Mouse (Mus musculus) lung, embryonic 14.5 days (tissue): ENCODE data around the gene Lalba. TPM values are rescaled to one million over a fixed set of nuclear protein-coding genes. Genes with fewer than 3 reads are reported as not detected.

Experiments
- ATAC-seq: fragments of 200-750 bp; cut with Nextera tagmentation; 2 replicates; pipeline ENCODE4 v1.8.0; 2017; ENCODE audit warnings: mild to moderate bottlenecking, moderate TSS enrichment, moderate library complexity; ENCODE audit not compliant: insufficient read depth
- DNase-seq: peaks from one replicate; pipeline ENCODE4 v3.0.0-alpha.2; 2015
- H3K27ac ChIP-seq: fragments of 300-500 bp; sonication (generic); 2 replicates; pipeline ENCODE4 v1.5.1; 2014; ENCODE audit warnings: low read depth, mild to moderate bottlenecking, moderate library complexity
- H3K27me3 ChIP-seq: fragments of 300-500 bp; sonication (generic); 2 replicates; pipeline ENCODE4 v1.6.1; 2014; ENCODE audit warnings: low read length, control low read depth; ENCODE audit not compliant: insufficient read depth
- H3K36me3 ChIP-seq: fragments of 300-500 bp; sonication (generic); 2 replicates; pipeline ENCODE4 v1.6.1; 2014; ENCODE audit warnings: control low read depth; ENCODE audit not compliant: insufficient read depth
- H3K4me1 ChIP-seq: fragments of 300-500 bp; sonication (generic); 2 replicates; pipeline ENCODE4 v1.6.1; 2014; ENCODE audit warnings: antibody characterized with exemption, control low read depth; ENCODE audit not compliant: insufficient read depth
- H3K4me2 ChIP-seq: fragments of 300-500 bp; sonication (generic); 2 replicates; pipeline ENCODE4 v1.6.1; 2014; ENCODE audit warnings: mild to moderate bottlenecking
- H3K4me3 ChIP-seq: fragments of 300-500 bp; sonication (generic); 2 replicates; pipeline ENCODE4 v1.5.1; 2014; ENCODE audit warnings: low read depth, low read length
- H3K9ac ChIP-seq: fragments of 300-500 bp; sonication (generic); 2 replicates; pipeline ENCODE4 v1.6.1; 2014
- H3K9me3 ChIP-seq: fragments of 300-500 bp; sonication (generic); 2 replicates; pipeline ENCODE4 v1.6.1; 2016; ENCODE audit warnings: low read depth, low read length, control low read depth
- CTCF ChIP-seq: IDR thresholded peaks from 2 replicates; pipeline ENCODE4 v1.5.1; 2016; ENCODE audit warnings: antibody characterized with exemption, low read depth
- WGBS: fragments of 180-500 bp; shearing (Covaris S2); extraction: QIAGEN DNeasy Blood & Tissue Kit; methylation state at CpG from one replicate; pipeline ENCODE4 v1.1.7; 2014; 5-methylcytosine and 5-hydroxymethylcytosine counted together
- polyA plus RNA-seq: library from polyadenylated mRNA; unstranded; fragments of >200 nt; fragmentation: Nextera tagmentation; extraction: Ambion mirVana; gene quantifications from 2 replicates; pipeline ENCODE4 v1.2.1, GENCODE M21; 2014

Lalba gene
- polyA plus RNA-seq, 1 experiment from 2014 or later = 0.50 TPM

DNA sequence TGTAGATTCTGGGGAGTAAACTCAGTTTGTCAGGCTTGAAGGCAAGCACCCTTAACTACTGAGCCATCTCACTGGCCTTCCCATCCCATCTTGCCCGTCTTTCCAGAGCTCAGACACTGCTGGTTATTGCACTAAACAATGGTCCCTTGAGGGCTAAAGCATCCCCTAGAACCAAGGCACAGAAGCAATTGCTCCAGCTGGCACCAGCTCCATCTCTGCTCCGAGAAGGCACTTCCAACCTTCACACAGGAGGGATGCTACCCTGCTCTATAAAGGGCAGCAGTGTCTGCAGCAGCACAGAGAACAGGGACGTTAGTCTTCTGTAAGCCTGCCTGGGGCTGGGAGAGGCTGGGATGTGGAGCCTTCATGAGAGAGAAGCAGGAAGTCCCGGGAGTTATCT, 9.6 kb upstream of the Lalba start, which contains the start of gene Olfr279:
Gene Olfr279 (plus strand): TSS at position 301 of the 400 bp plus-strand sequence.
- Histone ChIP-seq H3K9me3 (no peaks in the 10 kb centered on the region), H3K27me3 (no peaks in the 10 kb centered on the region), H3K36me3 (no peaks in the 10 kb centered on the region), H3K27ac (no peak within 1 kb of the TSS), H3K4me2 (no peak within 1 kb of the TSS), H3K4me1 (no peaks in the 10 kb centered on the region), H3K4me3 (no peak within 1 kb of the TSS), H3K9ac (no peak within 1 kb of the TSS)
- 60% methylated on average over 4 of the region's 4 CpGs for WGBS
- ATAC-seq (no peak), DNase-seq (no peak)
- TF ChIP-seq CTCF = no peak

DNA sequence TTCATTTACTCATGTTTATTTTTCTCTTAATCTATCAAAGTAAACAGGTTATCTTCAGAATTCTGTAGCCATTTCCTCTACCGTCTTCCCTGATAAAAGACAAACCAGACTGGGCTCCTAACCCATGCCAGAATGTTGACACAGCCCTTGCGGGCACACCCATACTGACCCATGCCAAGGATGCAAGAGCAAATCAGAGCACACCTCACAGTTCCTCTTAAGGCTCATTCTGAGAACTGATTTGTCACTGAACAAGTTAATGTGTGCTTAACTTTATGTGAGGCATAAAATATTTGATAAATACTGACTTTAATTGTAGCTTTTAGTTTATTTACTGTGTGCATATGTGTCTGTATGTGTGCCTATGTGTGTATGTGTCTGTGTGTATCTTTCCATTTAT, 8.8 kb upstream of the Lalba start:
- no peak overlapping the region for H3K27ac ChIP-seq
- H3K4me3 ChIP-seq = no peak overlapping the region
- no peak for TF ChIP-seq CTCF

DNA sequence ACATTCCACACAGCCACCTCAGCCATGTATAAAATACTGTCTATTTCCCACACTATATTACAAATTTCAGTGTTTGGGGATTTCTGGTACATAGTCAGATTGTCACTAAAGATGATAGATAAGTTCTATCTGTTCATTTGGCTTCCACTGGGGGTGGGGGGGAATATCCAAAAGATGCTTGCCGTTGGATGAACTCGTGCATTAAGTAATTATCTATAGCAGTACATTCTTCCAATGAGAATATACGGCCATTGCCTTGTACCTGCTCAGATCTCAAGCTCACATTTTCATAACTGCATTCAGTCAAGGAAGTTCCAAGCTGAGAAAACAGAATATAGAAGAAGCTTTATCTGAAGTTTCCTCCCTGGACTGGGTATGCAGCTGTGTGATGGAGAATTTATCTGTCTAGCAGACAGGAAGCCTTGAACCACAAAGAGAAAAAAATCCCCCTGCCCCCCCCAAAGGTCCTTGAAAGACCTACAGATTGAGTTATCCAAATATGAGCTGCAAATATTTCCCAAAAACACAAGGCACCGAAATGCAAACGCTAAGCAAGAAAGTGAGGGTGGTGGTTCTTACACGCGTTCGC, 4.0 kb upstream of the Lalba start:
- Histone ChIP-seq H3K27me3 (no peaks in the 10 kb centered on the region), H3K4me2 (no peak overlapping the region), H3K9me3 (no peaks in the 10 kb centered on the region), H3K36me3 (no peaks in the 10 kb centered on the region), H3K9ac (no peak overlapping the region), H3K27ac (no peak overlapping the region), H3K4me3 (no peak overlapping the region), H3K4me1 (no peaks in the 10 kb centered on the region)
- no peak for TF ChIP-seq CTCF
- 92% methylated on average over 8 of the region's 8 CpGs for WGBS
- DNase-seq (no peak), ATAC-seq (no peak)

More for the DNA sequence above, 8.8 kb upstream of the Lalba start:
- Histone ChIP-seq H3K9ac (no peak overlapping the region), H3K9me3 (no peaks in the 10 kb centered on the region), H3K27me3 (no peaks in the 10 kb centered on the region), H3K4me2 (no peak overlapping the region), H3K4me1 (no peaks in the 10 kb centered on the region), H3K36me3 (no peaks in the 10 kb centered on the region)
- 35% methylated on average over 2 of the region's 2 CpGs for WGBS
- no peak for DNase-seq
- ATAC-seq = no peak

DNA sequence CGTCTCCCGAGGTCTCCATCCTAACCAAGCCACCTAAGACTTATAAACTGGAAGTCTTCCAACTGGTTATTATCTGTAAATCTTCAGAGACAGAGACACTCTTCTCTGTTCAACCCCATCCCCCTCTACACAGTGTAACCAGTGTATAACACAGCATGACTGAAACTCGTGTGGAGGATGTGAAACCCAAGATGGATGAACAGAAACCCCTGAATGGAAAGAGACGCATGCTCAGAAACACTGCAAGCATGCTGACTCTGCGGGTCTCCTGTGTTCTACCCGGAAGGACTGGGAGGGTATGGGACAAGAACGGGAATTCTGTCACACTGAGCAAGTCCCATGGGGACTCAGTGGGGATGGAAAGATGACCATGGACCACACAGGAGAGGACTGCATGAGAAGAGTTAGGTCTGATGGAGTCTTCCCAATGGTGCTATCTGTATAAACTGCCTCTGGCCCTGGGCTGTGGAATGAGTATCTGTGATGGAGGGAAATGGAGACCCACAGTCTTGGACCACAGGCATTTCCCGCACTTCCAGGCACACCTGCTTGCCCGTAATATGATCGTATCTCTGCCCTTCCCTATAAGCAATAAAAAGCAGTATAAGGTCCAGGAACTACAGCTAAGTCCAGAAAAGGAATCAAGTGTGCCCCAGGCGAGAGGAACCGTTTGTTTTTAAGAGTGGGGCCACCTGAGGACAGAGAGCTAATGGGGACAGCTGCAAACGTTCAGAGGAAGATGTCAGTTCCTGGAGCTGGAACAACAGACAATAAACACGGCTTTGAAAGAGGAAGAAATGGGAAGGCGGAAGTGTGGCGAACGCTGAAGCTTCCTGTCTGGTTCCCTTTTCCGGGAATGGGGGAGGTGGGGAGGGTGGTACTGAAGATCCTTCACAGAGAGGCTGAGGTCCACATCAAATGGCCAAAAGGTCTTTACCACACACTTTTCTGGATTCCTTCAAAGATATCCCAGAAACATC, 1.7 kb upstream of the Lalba start:
- ATAC-seq (no peak), DNase-seq (peak; percentile 37)
- Histone ChIP-seq H3K4me2 (no peak overlapping the region), H3K27me3 (no peaks in the 10 kb centered on the region), H3K9ac (no peak overlapping the region), H3K27ac (no peak overlapping the region), H3K4me1 (no peaks in the 10 kb centered on the region), H3K4me3 (no peak overlapping the region), H3K36me3 (no peaks in the 10 kb centered on the region), H3K9me3 (no peaks in the 10 kb centered on the region)
- WGBS = 56% methylated on average over 18 of the region's 18 CpGs
- TF ChIP-seq CTCF = no peak

DNA sequence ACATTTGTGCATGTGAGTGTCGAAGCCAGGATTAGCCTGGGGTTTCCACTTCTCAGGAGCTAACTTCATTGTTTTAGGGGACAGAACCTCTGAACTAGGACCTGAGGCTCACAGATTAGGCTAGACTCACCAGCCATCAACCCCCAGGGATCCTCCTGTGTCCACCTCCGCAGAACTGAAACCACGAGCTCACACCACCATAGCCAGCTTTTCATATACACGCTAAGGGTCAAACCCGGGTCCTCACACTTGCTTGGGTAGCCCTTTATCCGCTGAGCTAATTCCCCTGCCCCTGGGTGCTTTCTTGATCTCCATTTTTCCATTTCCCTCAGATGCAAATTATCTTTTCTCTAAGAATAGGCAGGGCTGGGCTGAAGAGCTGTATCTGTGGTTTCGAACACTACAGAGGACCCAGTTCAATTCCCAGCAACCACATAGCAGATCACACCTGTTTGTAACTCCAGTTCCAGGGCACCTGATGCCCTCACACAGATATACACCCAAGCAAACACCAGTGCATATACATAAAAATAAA, 2.9 kb downstream of the Lalba start:
- Histone ChIP-seq H3K27ac (no peak overlapping the region), H3K4me1 (no peaks in the 10 kb centered on the region), H3K36me3 (no peaks in the 10 kb centered on the region), H3K9ac (no peak overlapping the region), H3K4me3 (no peak overlapping the region), H3K9me3 (no peaks in the 10 kb centered on the region), H3K27me3 (no peaks in the 10 kb centered on the region), H3K4me2 (no peak overlapping the region)
- 70% methylated on average over 7 of the region's 7 CpGs for WGBS
- TF ChIP-seq CTCF = no peak
- DNase-seq (no peak), ATAC-seq (no peak)

DNA sequence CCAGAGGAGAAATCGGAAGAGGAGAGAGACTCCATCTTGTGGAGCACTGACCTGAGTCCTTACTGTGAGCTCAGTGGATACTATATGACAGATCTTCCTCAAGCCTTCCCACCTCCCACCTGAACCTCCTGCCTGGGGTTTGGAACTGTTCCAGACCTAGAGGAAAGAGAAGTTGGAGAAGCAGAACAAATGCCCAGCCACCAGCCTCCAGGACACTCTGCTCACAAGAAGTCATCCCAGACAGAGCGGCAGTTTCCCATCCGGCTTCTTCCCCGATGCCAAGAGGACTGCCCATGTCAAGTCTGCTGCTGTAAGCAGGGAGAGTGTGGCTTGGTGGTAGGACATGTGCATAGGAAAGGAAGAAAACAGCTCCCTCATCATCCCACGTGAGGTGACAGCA, 6.2 kb downstream of the Lalba start:
- Histone ChIP-seq H3K4me2 (no peak overlapping the region), H3K4me1 (no peaks in the 10 kb centered on the region), H3K27ac (no peak overlapping the region), H3K9me3 (no peaks in the 10 kb centered on the region), H3K9ac (no peak overlapping the region), H3K4me3 (no peak overlapping the region), H3K36me3 (no peaks in the 10 kb centered on the region), H3K27me3 (no peaks in the 10 kb centered on the region)
- ATAC-seq (no peak), DNase-seq (no peak)
- no peak for TF ChIP-seq CTCF
- WGBS = 80% methylated on average over 5 of the region's 5 CpGs

DNA sequence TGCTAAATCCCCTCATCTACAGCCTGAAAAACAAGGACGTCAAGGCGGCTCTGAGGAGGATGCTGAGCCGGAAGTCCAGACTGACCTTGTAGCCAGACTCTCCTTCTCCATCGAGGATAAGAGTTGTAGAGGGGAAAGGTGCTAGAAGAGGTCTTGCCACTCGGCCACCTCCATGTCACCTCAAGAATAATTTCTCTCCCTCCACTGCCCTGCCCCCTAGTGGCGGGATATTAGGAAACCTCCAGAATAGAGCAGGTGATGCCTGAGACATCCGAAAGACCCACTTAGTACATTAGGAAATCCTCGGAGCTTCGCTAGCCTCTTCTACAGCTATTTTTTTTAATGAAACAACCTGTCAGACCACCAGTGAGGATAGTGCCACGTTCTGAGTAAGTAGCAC, 7.1 kb downstream of the Lalba start:
- no peaks in the 10 kb centered on the region for H3K27me3 ChIP-seq
- H3K4me1 ChIP-seq = no peaks in the 10 kb centered on the region
- ATAC-seq = no peak
- H3K27ac ChIP-seq = no peak overlapping the region
- H3K4me2 ChIP-seq = no peak overlapping the region
- no peak overlapping the region for H3K9ac ChIP-seq
- TF ChIP-seq CTCF = peak; percentile 72
- 49% methylated on average over 10 of the region's 10 CpGs for WGBS
- no peak overlapping the region for H3K4me3 ChIP-seq
- DNase-seq = peak; percentile 58
- H3K9me3 ChIP-seq = no peaks in the 10 kb centered on the region
- H3K36me3 ChIP-seq = no peaks in the 10 kb centered on the region
